Mouse (Mus musculus) cerebellum, adult 2 months (tissue): ENCODE measurements around the gene Gm49340.

Experiments used
- CTCF ChIP-seq: fragments of 200-500 bp; IDR thresholded peaks from 2 replicates; pipeline ENCODE4 v1.5.1; 2011; ENCODE audit warnings: low read depth, mild to moderate bottlenecking, control low read depth, low read length, moderate library complexity, borderline replicate concordance; ENCODE audit not compliant: insufficient read depth
- POLR2A ChIP-seq: fragments of 200-500 bp; IDR thresholded peaks from 2 replicates; pipeline ENCODE4 v1.6.1; 2011; ENCODE audit warnings: low read length, control low read depth, borderline replicate concordance; ENCODE audit not compliant: insufficient read depth

DNA sequence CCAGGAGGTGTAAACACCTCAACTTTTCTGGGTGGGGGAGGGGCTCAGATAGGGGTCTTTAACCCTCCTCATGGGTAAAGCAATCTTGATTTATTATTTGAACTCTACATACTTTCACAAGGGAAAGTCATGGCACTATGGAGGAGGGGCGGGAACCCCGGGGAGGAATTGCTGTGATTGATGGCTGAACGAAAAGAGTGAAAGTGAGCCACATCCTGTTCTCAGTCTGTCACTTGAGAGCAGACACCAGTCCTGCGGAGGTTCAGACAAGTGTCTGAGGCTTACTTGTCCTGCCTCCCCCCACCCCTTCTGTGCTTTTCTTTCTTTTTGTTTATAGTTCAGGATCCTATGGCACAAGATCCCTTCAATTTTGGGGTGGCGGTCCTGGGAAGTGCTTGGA lies 48.8 kb upstream of the Gm49340 start:
- no peak for TF ChIP-seq CTCF
- TF ChIP-seq POLR2A = no peak
